Mouse (Mus musculus): Measurements from ENCODE around the gene Rhof. TPM values are rescaled to one million over a fixed set of nuclear protein-coding genes. Genes with fewer than 3 reads are reported as not detected.

The Rhof gene
- total and polyA plus RNA-seq, 2 experiments = 0.09 to 0.86 TPM

DNA sequence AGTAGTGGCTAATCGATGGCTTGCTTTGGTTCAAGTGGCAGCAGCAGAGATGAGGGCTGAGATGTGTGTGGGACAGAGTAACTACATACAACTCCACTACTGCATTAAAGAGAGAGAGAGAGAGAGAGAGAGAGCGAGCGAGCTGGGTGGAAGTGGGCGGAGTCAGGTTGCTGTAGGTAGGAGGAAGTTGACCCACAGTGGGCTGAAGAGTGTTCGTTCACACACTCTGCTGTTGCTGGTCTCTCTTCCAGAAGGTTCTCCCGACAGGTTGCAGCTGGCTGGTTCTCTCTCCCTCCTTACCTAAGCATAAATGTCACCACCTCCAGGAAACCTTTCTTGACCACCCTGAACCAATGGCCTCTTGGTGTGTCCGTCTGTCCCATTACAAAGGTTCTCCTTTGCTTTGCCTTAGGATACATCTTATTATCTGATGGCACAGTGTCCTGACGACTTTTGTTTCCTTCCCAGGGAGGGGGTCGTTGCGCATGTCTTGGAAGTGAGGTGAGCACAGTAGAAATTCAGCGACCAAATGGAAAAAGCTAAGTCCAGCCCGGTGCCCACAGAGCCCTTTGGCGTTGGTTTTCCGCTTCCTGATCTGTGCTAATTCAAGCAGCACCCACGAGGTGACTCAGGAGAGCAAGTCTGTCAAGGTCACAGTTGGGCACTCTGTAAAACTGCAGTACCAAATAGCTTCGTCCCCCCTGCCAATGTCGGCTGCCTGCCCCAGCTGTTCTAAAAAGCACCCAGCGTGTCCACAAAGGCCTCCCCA is 6.7 kb downstream of the Rhof start:
- H3K4me1 ChIP-seq (ENCODE audit: control insufficient read depth, insufficient read depth, low read length) = no peaks in the 10 kb centered on the region
- H3K36me3 ChIP-seq (ENCODE audit: control insufficient read depth, insufficient read depth, low read length) = no peaks in the 10 kb centered on the region
- H3K27ac ChIP-seq (replicated peaks; ENCODE audit: insufficient read depth, low read depth, low read length) = no peak overlapping the region
- H3K4me3 ChIP-seq (ENCODE audit: insufficient read depth, low read depth, low read length) = no peak overlapping the region
- no peak overlapping the region for H3K9ac ChIP-seq (ENCODE audit: low read depth, low read length)
- 71% methylated on average over 18 of the region's 18 CpGs for WGBS
- H3K79me2 ChIP-seq (ENCODE audit: control insufficient read depth, insufficient read depth, low read length) = no peaks in the 10 kb centered on the region
- no peak for DNase-seq (ENCODE audit: extremely low read depth, low read depth, low spot score)
- TF ChIP-seq POLR2A (IDR thresholded peaks at IDR 0.05; ENCODE audit: extremely low read depth, insufficient read depth, low read length) = no peak
- no peak for TF ChIP-seq CTCF (IDR thresholded peaks at IDR 0.05; ENCODE audit: low read depth, low read length)
- no peaks in the 10 kb centered on the region for H3K27me3 ChIP-seq (ENCODE audit: control insufficient read depth, insufficient read depth, low read length)

DNA sequence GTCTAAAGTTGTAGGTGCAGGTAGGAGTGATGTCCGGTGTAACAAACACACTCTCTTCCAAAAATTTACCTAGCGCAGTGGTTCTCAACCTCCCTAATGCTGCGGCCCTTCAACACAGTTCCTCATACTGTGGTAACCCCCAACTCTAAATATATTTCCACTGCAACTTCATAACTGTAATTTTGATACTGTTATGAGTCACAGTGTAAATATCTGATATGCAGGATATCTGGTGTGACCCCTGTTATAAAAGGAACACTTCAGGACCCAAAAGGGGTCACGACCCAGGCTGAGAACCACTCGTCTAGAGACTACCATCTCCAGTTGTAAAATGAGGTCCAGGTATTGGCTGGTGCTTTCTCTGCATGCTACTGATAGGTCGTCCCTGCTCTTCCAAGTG is 7.4 kb downstream of the Rhof start:
- TF ChIP-seq CTCF (IDR thresholded peaks at IDR 0.05; ENCODE audit: low read depth, low read length) (no peak), POLR2A (IDR thresholded peaks at IDR 0.05; ENCODE audit: extremely low read depth, insufficient read depth, low read length) (no peak)
- WGBS = 80% methylated on average over 6 of the region's 6 CpGs
- H3K27ac ChIP-seq (replicated peaks; ENCODE audit: insufficient read depth, low read depth, low read length) = no peak overlapping the region
- no peaks in the 10 kb centered on the region for H3K36me3 ChIP-seq (ENCODE audit: control insufficient read depth, insufficient read depth, low read length)
- DNase-seq (ENCODE audit: extremely low read depth, low read depth, low spot score) = no peak
- H3K9ac ChIP-seq (ENCODE audit: low read depth, low read length) = no peak overlapping the region
- H3K4me3 ChIP-seq (ENCODE audit: insufficient read depth, low read depth, low read length) = no peak overlapping the region
- no peaks in the 10 kb centered on the region for H3K79me2 ChIP-seq (ENCODE audit: control insufficient read depth, insufficient read depth, low read length)
- no peaks in the 10 kb centered on the region for H3K27me3 ChIP-seq (ENCODE audit: control insufficient read depth, insufficient read depth, low read length)
- H3K4me1 ChIP-seq (ENCODE audit: control insufficient read depth, insufficient read depth, low read length) = no peaks in the 10 kb centered on the region

DNA sequence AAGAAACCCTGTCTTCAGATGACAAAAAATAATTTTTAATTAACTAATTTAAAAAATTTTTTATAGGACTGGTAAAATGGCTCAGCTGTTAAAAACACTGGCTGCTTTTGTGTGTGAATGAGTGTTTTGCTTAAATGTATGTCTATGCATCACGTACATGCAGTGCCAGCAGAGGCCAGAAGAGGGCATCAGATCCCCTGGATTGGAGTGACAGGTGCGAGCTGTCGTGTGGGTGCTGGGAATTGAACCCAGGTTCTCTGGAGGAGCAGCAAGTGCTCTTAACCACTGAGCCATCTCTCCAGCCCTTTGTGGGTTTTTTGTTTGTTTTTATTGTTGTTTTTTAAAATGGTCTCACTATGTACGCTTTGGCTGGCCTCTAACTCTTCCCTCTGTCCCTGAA is 10.3 kb downstream of the Rhof start:
- no peak overlapping the region for H3K27ac ChIP-seq (replicated peaks; ENCODE audit: insufficient read depth, low read depth, low read length)
- no peaks in the 10 kb centered on the region for H3K4me1 ChIP-seq (ENCODE audit: control insufficient read depth, insufficient read depth, low read length)
- no peak overlapping the region for H3K4me3 ChIP-seq (ENCODE audit: insufficient read depth, low read depth, low read length)
- 96% methylated on average over 4 of the region's 4 CpGs for WGBS
- no peaks in the 10 kb centered on the region for H3K36me3 ChIP-seq (ENCODE audit: control insufficient read depth, insufficient read depth, low read length)
- H3K79me2 ChIP-seq (ENCODE audit: control insufficient read depth, insufficient read depth, low read length) = no peaks in the 10 kb centered on the region
- TF ChIP-seq CTCF (IDR thresholded peaks at IDR 0.05; ENCODE audit: low read depth, low read length) = peak; percentile 67
- no peak for TF ChIP-seq POLR2A (IDR thresholded peaks at IDR 0.05; ENCODE audit: extremely low read depth, insufficient read depth, low read length)
- H3K27me3 ChIP-seq (ENCODE audit: control insufficient read depth, insufficient read depth, low read length) = no peaks in the 10 kb centered on the region
- no peak for DNase-seq (ENCODE audit: extremely low read depth, low read depth, low spot score)
- no peak overlapping the region for H3K9ac ChIP-seq (ENCODE audit: low read depth, low read length)

DNA sequence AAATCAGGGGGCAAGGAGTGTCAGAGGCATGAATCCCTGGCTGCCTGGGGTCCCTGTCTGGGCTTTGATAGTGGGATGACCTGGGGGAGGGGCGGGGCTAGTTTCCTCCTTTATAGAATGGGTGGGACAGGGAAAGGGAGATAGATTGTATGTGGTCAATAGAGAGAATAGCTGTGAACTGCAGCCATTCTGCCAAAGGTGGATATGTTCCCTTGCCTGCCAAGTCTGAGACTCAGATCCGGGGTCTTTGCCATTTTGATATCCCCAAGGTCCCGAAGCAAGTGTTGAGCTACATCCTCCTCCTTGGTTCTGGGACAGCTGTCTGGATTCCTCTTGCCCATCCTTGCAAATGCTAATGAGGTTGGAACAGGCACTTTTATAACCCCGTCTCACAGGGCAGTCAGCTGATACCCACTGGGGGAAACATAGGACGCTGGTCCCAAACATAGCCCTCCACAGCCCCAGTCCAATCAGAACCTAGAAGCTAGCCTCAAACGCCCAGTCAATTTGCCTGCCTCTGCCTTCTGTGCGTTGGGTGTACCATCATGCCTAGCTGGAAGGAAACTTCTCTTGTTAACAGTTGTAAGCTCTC is 11.8 kb downstream of the Rhof start:
- H3K36me3 ChIP-seq (ENCODE audit: control insufficient read depth, insufficient read depth, low read length) = no peaks in the 10 kb centered on the region
- no peaks in the 10 kb centered on the region for H3K27me3 ChIP-seq (ENCODE audit: control insufficient read depth, insufficient read depth, low read length)
- no peak for DNase-seq (ENCODE audit: extremely low read depth, low read depth, low spot score)
- TF ChIP-seq CTCF (IDR thresholded peaks at IDR 0.05; ENCODE audit: low read depth, low read length) (no peak), POLR2A (IDR thresholded peaks at IDR 0.05; ENCODE audit: extremely low read depth, insufficient read depth, low read length) (no peak)
- no peaks in the 10 kb centered on the region for H3K79me2 ChIP-seq (ENCODE audit: control insufficient read depth, insufficient read depth, low read length)
- H3K4me3 ChIP-seq (ENCODE audit: insufficient read depth, low read depth, low read length) = no peak overlapping the region
- no peak overlapping the region for H3K27ac ChIP-seq (replicated peaks; ENCODE audit: insufficient read depth, low read depth, low read length)
- H3K9ac ChIP-seq (ENCODE audit: low read depth, low read length) = no peak overlapping the region
- no peaks in the 10 kb centered on the region for H3K4me1 ChIP-seq (ENCODE audit: control insufficient read depth, insufficient read depth, low read length)
- WGBS = 86% methylated on average over 7 of the region's 7 CpGs

DNA sequence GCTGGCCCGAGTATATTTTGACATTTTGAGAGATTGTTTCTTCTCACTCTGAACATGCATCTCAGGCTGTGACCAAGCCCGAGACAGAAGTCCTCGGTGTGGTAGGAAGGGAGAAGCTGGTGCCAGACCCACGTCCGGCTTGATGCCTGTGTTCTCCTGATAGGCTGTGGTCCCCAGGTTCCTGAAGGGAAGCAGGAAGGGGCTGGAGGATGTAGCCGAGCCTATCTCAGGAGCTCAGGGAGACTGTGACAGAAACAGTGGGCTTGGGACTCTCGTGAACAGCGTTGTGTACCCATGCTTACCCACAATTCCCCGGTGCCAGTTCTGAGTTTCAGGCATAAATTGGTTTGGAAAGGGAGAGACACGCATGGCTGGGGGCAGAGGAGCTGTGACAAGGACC is 13.7 kb downstream of the Rhof start:
- no peak overlapping the region for H3K9ac ChIP-seq (ENCODE audit: low read depth, low read length)
- 79% methylated on average over 10 of the region's 10 CpGs for WGBS

DNA sequence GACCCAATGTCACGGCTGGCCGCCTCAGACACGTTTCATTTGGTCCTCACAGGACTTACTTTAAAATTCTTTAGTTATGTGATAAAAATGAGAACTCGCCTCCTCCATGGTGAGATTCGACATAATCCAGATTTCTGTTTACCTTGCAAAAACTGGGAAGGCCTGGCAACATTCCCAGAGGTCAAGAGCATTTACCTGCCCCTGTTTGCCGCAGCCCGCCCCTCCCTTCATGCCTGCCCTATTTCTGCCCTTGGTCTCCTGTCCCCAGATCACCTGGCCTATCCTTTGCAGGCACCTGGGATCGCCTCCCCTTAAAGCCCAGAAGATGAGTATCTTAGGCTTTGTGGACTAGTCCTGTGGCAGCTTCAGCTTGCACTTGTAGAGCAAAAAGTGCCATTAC is 14.7 kb downstream of the Rhof start:
- 49% methylated on average over 8 of the region's 8 CpGs for WGBS
- Histone ChIP-seq H3K27me3 (ENCODE audit: control insufficient read depth, insufficient read depth, low read length) (no peaks in the 10 kb centered on the region), H3K4me3 (ENCODE audit: insufficient read depth, low read depth, low read length) (no peak overlapping the region), H3K4me1 (ENCODE audit: control insufficient read depth, insufficient read depth, low read length) (no peaks in the 10 kb centered on the region), H3K79me2 (ENCODE audit: control insufficient read depth, insufficient read depth, low read length) (no peaks in the 10 kb centered on the region), H3K27ac (replicated peaks; ENCODE audit: insufficient read depth, low read depth, low read length) (no peak overlapping the region), H3K9ac (ENCODE audit: low read depth, low read length) (no peak overlapping the region), H3K36me3 (ENCODE audit: control insufficient read depth, insufficient read depth, low read length) (no peaks in the 10 kb centered on the region)
- peak; percentile 43 for DNase-seq (ENCODE audit: extremely low read depth, low read depth, low spot score)
- TF ChIP-seq POLR2A (IDR thresholded peaks at IDR 0.05; ENCODE audit: extremely low read depth, insufficient read depth, low read length) (no peak), CTCF (IDR thresholded peaks at IDR 0.05; ENCODE audit: low read depth, low read length) (no peak)

More for the DNA sequence above, 13.7 kb downstream of the Rhof start:
- no peak for DNase-seq (ENCODE audit: extremely low read depth, low read depth, low spot score)
- no peaks in the 10 kb centered on the region for H3K4me1 ChIP-seq (ENCODE audit: control insufficient read depth, insufficient read depth, low read length)
- H3K27ac ChIP-seq (replicated peaks; ENCODE audit: insufficient read depth, low read depth, low read length) = no peak overlapping the region
- TF ChIP-seq CTCF (IDR thresholded peaks at IDR 0.05; ENCODE audit: low read depth, low read length) (no peak), POLR2A (IDR thresholded peaks at IDR 0.05; ENCODE audit: extremely low read depth, insufficient read depth, low read length) (no peak)
- no peak overlapping the region for H3K4me3 ChIP-seq (ENCODE audit: insufficient read depth, low read depth, low read length)
- no peaks in the 10 kb centered on the region for H3K27me3 ChIP-seq (ENCODE audit: control insufficient read depth, insufficient read depth, low read length)
- no peaks in the 10 kb centered on the region for H3K79me2 ChIP-seq (ENCODE audit: control insufficient read depth, insufficient read depth, low read length)
- no peaks in the 10 kb centered on the region for H3K36me3 ChIP-seq (ENCODE audit: control insufficient read depth, insufficient read depth, low read length)
